Mouse (Mus musculus): Measurements from ENCODE around the gene Lactbl1.

GRCm38 (mm10) chr4:136637563-136638229 is 15.3 kb downstream of the Lactbl1 start:
- TF ChIP-seq HCFC1 (IDR thresholded peaks at IDR 0.05; ENCODE audit: borderline replicate concordance, insufficient read depth, low read length): no peak
- no peak for TF ChIP-seq ZNF384 (IDR thresholded peaks at IDR 0.05; ENCODE audit: low read depth, low read length)

All from ES-E14 (cell line).